In the genomic region with DNA sequence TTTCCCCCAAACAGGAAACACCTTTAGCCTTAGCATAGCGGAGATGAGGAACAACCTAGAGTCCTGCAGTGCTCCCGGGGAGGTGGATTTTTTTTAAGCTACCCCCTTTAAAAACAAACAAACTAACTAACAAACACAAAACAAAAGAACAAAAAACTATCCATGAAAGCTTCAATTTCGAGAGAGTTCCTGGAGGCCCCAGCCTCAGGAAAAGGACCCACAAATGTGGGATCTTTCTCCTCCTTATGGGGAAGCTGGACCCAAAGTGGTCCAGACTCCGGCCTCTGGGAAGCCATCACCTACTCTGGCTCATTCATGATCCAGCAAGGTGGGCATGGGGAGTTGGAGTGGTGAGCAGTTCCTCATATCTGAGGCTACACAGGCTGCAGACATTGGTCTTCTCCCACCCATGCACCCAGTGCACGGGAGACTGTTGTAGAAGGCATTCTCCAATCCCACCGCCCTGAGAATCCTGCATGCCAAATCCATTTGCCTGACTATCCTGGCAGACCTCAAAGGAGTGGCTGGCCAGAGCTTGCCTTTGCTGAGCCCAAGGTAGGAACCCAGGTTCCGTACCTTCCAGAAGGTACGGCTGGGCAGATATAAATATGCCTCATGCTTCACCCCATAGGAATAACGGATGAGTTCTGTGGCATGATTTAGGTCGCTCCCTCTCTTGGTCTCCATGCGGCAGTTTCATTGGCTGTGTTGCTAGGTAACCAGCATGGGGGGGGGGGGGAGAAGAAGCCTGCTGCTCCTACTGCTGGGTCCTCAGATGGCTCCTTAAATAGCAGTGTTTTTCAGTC, we compare ENCODE assay signal across 9 mouse cellular contexts. TPM values are rescaled to one million over a fixed set of nuclear protein-coding genes. Genes with fewer than 3 reads are reported as not detected.
DNase-seq lines count a peak whose midpoint lies in the region; ATAC-seq lines count a peak whose summit lies in the region.
"Had no signal": no experiment of that assay in that cellular context is flagged by ENCODE, and none has a peak within 500 bp of the region (broad histone marks: within the 10 kb centered on the region; RNA-seq: fewer than 3 reads in every experiment).

No protein-coding gene starts in this region.

- peak overlapping the region; percentile 69 for H3K27ac ChIP-seq in heart, embryonic 10.5 days
- H3K27ac ChIP-seq in heart, embryonic 16.5 days (ENCODE audit: low read length): no peak overlapping the region
- peak overlapping the region; percentile 54 for H3K27ac ChIP-seq in midbrain, embryonic 13.5 days

- DNase-seq in heart, embryonic 10.5 days (ENCODE audit: low spot score): no peak
- no peak for DNase-seq in heart, postnatal 4 days
- DNase-seq in brain, embryonic 18.5 days (ENCODE audit: low read depth, low spot score): peak; percentile 70
- no peak for DNase-seq in natural killer cell, adult 2 months (ENCODE audit: low spot score in 2 of 2)
- DNase-seq in spleen, postnatal 14 days (ENCODE audit: low spot score in 2 of 2): no peak
- no peak for DNase-seq in adrenal gland, adult (ENCODE audit: inconsistent age in 2 of 2, low spot score in 1 of 2)

- H3K9ac ChIP-seq in heart, embryonic 16.5 days (ENCODE audit: low read length): 0 out of 2 replicates have a peak overlapping the region, but pooled peaks have one; percentile 21
- H3K9ac ChIP-seq in midbrain, embryonic 13.5 days (replicated peaks): no peak overlapping the region

- 40% methylated on average over 11 of the region's 11 CpGs for WGBS in heart, embryonic 10.5 days
- WGBS in heart, embryonic 16.5 days: 46% methylated on average over 11 of the region's 11 CpGs
- WGBS in midbrain, embryonic 13.5 days: 34% methylated on average over 11 of the region's 11 CpGs

- ATAC-seq in heart, embryonic 16.5 days (replicated peaks; ENCODE audit: extremely low read depth, insufficient read depth, low FRiP score): no peak
- ATAC-seq in midbrain, embryonic 13.5 days: peak; percentile 41

- H3K27me3 ChIP-seq in heart, embryonic 10.5 days (ENCODE audit: insufficient read depth, poor library complexity, severe bottlenecking): peaks cover 35% of the 10 kb centered on the region; the same call in 1 of the 2 replicates
- peaks cover 9% of the 10 kb centered on the region; the same call in 1 of the 2 replicates for H3K27me3 ChIP-seq in heart, embryonic 16.5 days (ENCODE audit: control insufficient read depth, insufficient read depth, low read length)
- peaks cover 3% of the 10 kb centered on the region; the same call in 1 of the 2 replicates for H3K27me3 ChIP-seq in midbrain, embryonic 13.5 days
- H3K27me3 ChIP-seq: CH12.LX had no signal

- H3K36me3 ChIP-seq in heart, embryonic 10.5 days: 0 out of 2 replicates have a peak, but pooled peaks cover 2% of the 10 kb centered on the region
- no peaks in the 10 kb centered on the region for H3K36me3 ChIP-seq in heart, embryonic 16.5 days (ENCODE audit: control insufficient read depth, insufficient read depth)
- H3K36me3 ChIP-seq in midbrain, embryonic 13.5 days: no peaks in the 10 kb centered on the region

- peaks cover 55% of the 10 kb centered on the region for H3K4me1 ChIP-seq in heart, embryonic 10.5 days
- H3K4me1 ChIP-seq in heart, embryonic 16.5 days (ENCODE audit: control insufficient read depth, insufficient read depth, low read length): peaks cover 17% of the 10 kb centered on the region
- peaks cover 47% of the 10 kb centered on the region for H3K4me1 ChIP-seq in midbrain, embryonic 13.5 days (replicated peaks)

- H3K4me3 ChIP-seq in heart, embryonic 10.5 days: peak overlapping the region; percentile 43
- no peak overlapping the region for H3K4me3 ChIP-seq in heart, embryonic 16.5 days (ENCODE audit: low read length)
- H3K4me3 ChIP-seq in midbrain, embryonic 13.5 days (replicated peaks): no peak overlapping the region

- no peaks in the 10 kb centered on the region for H3K9me3 ChIP-seq in heart, embryonic 10.5 days
- 0 out of 2 replicates have a peak, but pooled peaks cover 4% of the 10 kb centered on the region for H3K9me3 ChIP-seq in heart, embryonic 16.5 days (replicated peaks; ENCODE audit: control insufficient read depth, low read length)
- H3K9me3 ChIP-seq in midbrain, embryonic 13.5 days: no peaks in the 10 kb centered on the region

- H3K4me2 ChIP-seq in heart, embryonic 16.5 days (ENCODE audit: low read depth, low read length): peak overlapping the region; percentile 49
- peak overlapping the region; percentile 38; the same call in 1 of the 2 replicates for H3K4me2 ChIP-seq in midbrain, embryonic 13.5 days (replicated peaks)

RNA-seq across cellular contexts. Expression of a gene that starts 48.9 kb away (rescaled TPM):
- polyA plus RNA-seq in heart, embryonic 10.5 days (2016; fragmentation: Nextera tagmentation; extraction: Ambion mirVana): 2.8 and 4.7 TPM in 2 replicates
- 1 to 10 TPM; 5.5 TPM for total RNA-seq in heart, postnatal 4 days (2021)
- polyA plus RNA-seq in heart, embryonic 16.5 days (2015; fragmentation: Nextera tagmentation; extraction: Ambion mirVana): 3.9 and 6.2 TPM in 2 replicates
- polyA plus RNA-seq in midbrain, embryonic 13.5 days (2015; fragmentation: Nextera tagmentation; extraction: Ambion mirVana): 2.8 and 4.3 TPM in 2 replicates
